Mouse (Mus musculus) MEL (cell line): Measurements from ENCODE around the gene Sfrp5.

Source experiments
- BHLHE40 ChIP-seq: IDR thresholded peaks from 2 replicates; pipeline ENCODE4 v1.6.1; 2012; ENCODE audit warnings: low read depth, mild to moderate bottlenecking, inconsistent platforms, low read length, improper control_type of control experiment, borderline replicate concordance
- CHD2 ChIP-seq: IDR thresholded peaks from 2 replicates; pipeline ENCODE4 v1.6.1; 2011; ENCODE audit warnings: low read length, improper control_type of control experiment
- CTCF ChIP-seq, 3 experiments: IDR thresholded peaks in 2 of 3; conservative IDR thresholded peaks in 1 of 3; 2 replicates each; pipeline ENCODE4 v1.5.1; 2011 to 2012; ENCODE audit warnings: low read length in 3 of 3, low read depth in 2 of 3, mild to moderate bottlenecking in 2 of 3, improper control_type of control experiment in 1 of 3, inconsistent platforms in 1 of 3, mixed read lengths in 1 of 3, moderate library complexity in 1 of 3; ENCODE audit not compliant: control insufficient read depth in 1 of 3, insufficient read depth in 1 of 3, poor library complexity in 1 of 3, severe bottlenecking in 1 of 3
- E2F4 ChIP-seq: IDR thresholded peaks from 2 replicates; pipeline ENCODE4 v1.6.1; 2011; ENCODE audit warnings: low read depth, low read length, improper control_type of control experiment, borderline replicate concordance
- GABPA ChIP-seq: IDR thresholded peaks from 2 replicates; pipeline ENCODE4 v1.6.1; 2012; ENCODE audit warnings: low read depth, mild to moderate bottlenecking, inconsistent platforms, low read length, improper control_type of control experiment, moderate library complexity
- KAT2A ChIP-seq: conservative IDR thresholded peaks from 2 replicates; pipeline ENCODE4 v1.6.1; 2012; ENCODE audit warnings: low read depth, low read length, improper control_type of control experiment, inconsistent platforms
- NELFE ChIP-seq: IDR thresholded peaks from 2 replicates; pipeline ENCODE4 v1.6.1; 2011; ENCODE audit warnings: low read depth, low read length, improper control_type of control experiment
- POLR2A ChIP-seq, 2 experiments: IDR thresholded peaks; 2 replicates each; pipeline ENCODE4 v1.6.1; 2011 to 2012; ENCODE audit warnings: low read length in 2 of 2, mild to moderate bottlenecking in 2 of 2, control low read depth in 1 of 2, improper control_type of control experiment in 1 of 2, low read depth in 1 of 2, moderate library complexity in 1 of 2; ENCODE audit not compliant: control insufficient read depth in 1 of 2, insufficient read depth in 1 of 2, poor library complexity in 1 of 2
- SIN3A ChIP-seq: IDR thresholded peaks from 2 replicates; pipeline ENCODE4 v1.6.1; 2012; ENCODE audit warnings: low read length, improper control_type of control experiment, inconsistent platforms
- SMC3 ChIP-seq: IDR thresholded peaks from 2 replicates; pipeline ENCODE4 v1.6.1; 2011; ENCODE audit warnings: low read depth, low read length, improper control_type of control experiment
- TCF12 ChIP-seq: IDR thresholded peaks from 2 replicates; pipeline ENCODE4 v1.6.1; 2014; ENCODE audit warnings: low read depth, mild to moderate bottlenecking, inconsistent platforms, low read length, improper control_type of control experiment, moderate library complexity
- ZC3H11A ChIP-seq: IDR thresholded peaks from 2 replicates; pipeline ENCODE4 v1.6.1; 2012; ENCODE audit warnings: low read depth, mild to moderate bottlenecking, inconsistent platforms, low read length, improper control_type of control experiment

DNA sequence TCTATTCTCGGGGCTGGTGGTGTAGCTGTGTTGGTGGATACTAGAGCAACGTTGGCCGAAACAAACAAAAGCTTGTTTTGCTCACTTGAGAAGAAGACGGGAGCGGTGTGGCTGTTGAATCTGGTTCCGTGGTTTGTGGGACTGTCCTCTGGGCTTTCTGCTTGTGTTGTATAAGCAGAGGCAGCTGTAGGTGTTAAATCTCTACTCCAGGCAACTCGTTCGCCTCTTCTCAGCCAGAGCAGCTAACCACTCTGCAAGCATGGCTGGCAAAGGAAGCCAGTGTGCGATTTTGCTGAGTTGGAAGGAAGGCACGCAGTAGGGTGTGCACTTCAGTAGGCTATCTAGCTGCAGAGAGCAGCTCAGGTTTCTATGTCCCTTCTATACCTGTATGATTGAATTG, 24.4 kb upstream of the Sfrp5 start:
- TF ChIP-seq CHD2 (no peak), CTCF (IDR thresholded peaks at IDR 0.05 in 2 of 3, conservative IDR thresholded peaks at IDR 0.05 in 1 of 3; ENCODE audit: control insufficient read depth in 1 of 3, insufficient read depth in 1 of 3, low read depth in 2 of 3, low read length in 3 of 3, poor library complexity in 1 of 3, severe bottlenecking in 1 of 3) (no peak), E2F4 (no peak), GABPA (no peak), ZC3H11A (no peak), KAT2A (no peak), TCF12 (no peak), BHLHE40 (no peak), POLR2A (IDR thresholded peaks at IDR 0.05; ENCODE audit: control insufficient read depth in 1 of 2, insufficient read depth in 1 of 2, low read depth in 1 of 2, low read length in 2 of 2, poor library complexity in 1 of 2) (no peak), NELFE (no peak), SMC3 (no peak), SIN3A (no peak)
